Mouse (Mus musculus) naive thymus-derived CD4-positive, alpha-beta T cell, adult 2 months (primary cell): ENCODE results near the gene Ms4a4a.

Source experiments
- DNase-seq: peaks from one replicate; pipeline ENCODE4 v3.0.0-alpha.2; 2011; ENCODE audit warnings: low read depth

The Ms4a4a gene

GRCm38 (mm10) chr19:11435058-11435834 lies 59.9 kb downstream of the Ms4a4a start:
- peak; percentile 76 for DNase-seq
